Mouse (Mus musculus) small intestine, adult 2 months (tissue): ENCODE results near the gene Lat.

Source experiments
- CTCF ChIP-seq: fragments of 200-500 bp; IDR thresholded peaks from 2 replicates; pipeline ENCODE4 v1.5.1; 2012; ENCODE audit warnings: low read depth, mild to moderate bottlenecking, control low read depth, inconsistent platforms, low read length, moderate library complexity, mixed read lengths; ENCODE audit not compliant: insufficient replicate concordance, insufficient read length; ENCODE audit errors: extremely low read depth
- POLR2A ChIP-seq: fragments of 200-500 bp; IDR thresholded peaks from 2 replicates; pipeline ENCODE4 v1.6.1; 2012; ENCODE audit warnings: low read depth, mild to moderate bottlenecking, control low read depth, inconsistent platforms, low read length, moderate library complexity

GRCm38 (mm10) chr7:126329907-126330645 is 39.3 kb downstream of the Lat start:
- no peak for TF ChIP-seq CTCF
- TF ChIP-seq POLR2A, result no peak
